Mouse (Mus musculus) liver, embryonic 14 days (tissue): ENCODE measurements around the gene Cntfr. TPM values are rescaled to one million over a fixed set of nuclear protein-coding genes. Genes with fewer than 3 reads are reported as not detected.

ENCODE experiments used
- polyA plus RNA-seq: library from polyadenylated mRNA; depleted of rRNA; stranded (reverse); fragments of >200 nt; gene quantifications from 2 replicates; pipeline ENCODE4 v1.2.3, GENCODE M21; 2012; rRNA removed

Gene Cntfr
- polyA plus RNA-seq: 0.69 and 0.75 TPM in 2 replicates

GRCm38 (mm10) chr4:41696930-41697841 lies at the start of gene Cntfr:
Gene Cntfr (minus strand): TSS chr4:41697089.

DNA sequence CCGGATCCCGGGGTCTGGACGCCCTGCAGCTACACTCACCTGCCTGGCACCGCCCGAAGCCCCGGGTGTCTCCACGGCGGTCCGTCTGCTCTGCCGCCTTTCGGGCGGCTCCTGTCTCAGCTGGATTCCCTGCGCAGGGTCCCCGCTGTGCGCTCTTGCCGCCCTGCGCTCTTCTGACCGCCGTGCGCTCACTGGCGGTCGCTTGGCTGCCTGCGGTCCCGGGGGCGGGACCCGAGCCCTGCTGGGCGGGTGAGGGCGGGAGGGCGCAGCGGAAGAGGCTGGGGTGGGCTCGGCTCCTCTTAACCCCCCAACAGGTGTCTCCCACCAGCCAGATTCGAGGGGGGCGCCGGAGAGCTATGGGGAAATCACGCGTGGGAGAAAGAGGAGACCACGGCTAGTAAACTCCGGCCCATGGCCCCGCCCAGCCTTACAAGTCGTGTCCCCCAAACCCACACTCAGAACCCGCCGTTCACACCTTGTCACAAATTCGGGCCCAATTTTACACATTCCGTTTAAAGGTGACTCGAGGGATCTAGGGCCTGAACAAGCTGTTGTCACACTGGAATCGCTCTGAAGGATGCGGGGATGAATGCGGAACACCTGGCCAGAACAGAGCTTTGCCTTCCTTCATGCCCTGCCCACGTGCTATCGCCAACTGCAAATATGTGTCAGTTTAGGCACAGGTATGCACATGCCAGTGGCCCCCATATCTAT lies 34.3 kb upstream of the Cntfr start, which contains the start of gene Arid3c:
Arid3c (minus strand) TSS at position 91 of the 714 bp plus-strand sequence.

DNA sequence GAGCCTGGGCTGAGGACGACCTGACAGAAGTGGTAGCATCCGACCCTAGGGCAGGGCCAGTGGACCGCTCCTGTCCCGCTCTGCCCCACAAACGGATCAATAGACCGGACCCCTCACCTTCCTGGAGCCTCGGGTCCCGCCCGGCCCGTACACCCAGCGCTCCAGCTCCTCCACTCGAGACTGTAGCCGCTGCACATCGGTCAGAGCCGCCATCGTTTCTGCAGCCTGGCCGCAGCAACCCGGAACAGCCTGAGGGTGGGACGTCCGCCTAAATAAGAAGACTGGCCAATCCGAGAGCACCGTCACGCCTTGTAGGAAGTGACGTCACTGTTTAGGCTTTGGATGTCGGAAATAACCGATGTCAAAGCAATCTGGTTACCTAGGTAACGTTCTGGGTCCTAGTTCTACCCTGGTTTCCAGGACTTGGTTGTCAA lies 26.0 kb upstream of the Cntfr start, which contains the start of gene Dctn3:
Dctn3 (minus strand) TSS at position 253 of the 434 bp plus-strand sequence.

DNA sequence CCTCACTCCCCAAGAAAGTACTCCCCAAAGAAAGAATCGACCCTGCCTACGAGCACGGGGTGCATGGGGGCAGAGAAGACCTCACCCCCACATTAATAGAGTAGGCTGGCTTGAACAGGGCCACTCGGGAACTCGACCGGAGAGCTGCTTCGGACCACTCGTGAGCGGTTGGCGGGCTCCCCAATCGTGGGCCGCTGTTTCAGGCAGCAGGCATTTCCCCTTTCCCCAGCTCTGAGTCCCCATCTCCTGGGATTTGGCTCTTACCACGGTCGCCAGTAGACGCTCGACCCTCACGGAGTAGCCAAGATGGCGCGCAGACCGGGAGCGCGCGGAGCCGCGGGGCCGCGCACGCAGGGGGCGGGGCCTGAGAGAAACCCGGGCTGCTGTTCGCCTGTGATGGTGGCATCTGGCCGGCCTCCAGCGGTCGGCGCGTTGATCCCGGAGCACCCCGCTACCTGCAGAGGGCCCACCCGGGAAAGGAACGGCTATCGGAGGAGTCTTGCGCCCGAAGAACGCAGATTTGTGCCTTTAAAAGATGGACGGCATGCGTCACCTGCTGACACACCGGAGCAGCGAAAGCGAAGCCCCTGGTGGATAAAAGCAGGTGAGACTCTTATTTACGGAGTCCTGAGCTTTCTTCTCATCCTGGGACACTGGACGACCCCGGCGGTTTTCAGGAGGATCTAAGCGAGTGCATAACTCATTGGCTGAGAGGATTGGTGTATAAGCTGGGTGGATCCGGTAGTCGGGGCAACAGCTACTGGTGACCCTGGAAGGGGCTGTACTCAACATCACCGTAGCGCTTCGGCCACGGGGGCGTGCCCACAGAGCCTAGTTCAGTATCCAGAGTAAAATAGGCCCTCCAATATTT lies 16.5 kb upstream of the Cntfr start, which contains the start of gene Rpp25l:
Rpp25l (minus strand) TSS at position 338 of the 871 bp plus-strand sequence.

GRCm38 (mm10) chr4:41699783-41700182 lies 2.9 kb upstream of the Cntfr start, which contains the start of gene Il11ra1:
Gene Il11ra1 (plus strand): TSS chr4:41699989.

DNA sequence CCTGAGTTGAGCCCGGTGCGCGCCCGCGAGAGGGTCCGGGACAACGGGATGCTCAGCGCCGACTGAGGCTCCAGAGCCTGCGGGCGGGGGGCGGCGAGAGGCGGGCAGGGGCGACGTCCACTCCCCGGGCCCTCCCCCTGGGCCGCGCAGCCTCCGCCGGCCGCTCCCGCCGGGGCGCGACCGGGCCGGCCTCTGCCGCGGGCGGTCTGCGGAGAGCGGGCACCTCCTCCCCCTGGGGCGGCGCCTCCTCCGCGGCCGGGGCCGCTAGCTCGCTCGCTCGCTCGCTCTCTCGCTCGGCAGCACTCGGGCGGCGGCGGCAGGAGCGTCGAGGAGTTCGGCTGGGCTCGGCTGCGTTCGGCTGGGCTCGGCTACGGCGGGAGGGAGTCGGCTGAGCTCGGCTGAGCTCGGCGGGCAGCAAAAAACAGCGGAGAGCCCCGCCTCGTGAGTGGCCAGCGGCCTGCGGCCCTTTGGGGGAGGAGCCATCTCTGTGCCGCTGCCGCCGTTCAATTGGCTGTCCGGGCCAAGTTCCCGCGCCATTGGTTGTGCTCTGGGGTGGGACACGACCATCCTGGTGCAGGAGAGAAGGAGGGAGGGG lies 56.9 kb downstream of the Cntfr start, which contains the start of gene Enho:
Enho (minus strand) TSS at position 412 of the 595 bp plus-strand sequence.

Other genes starting within 250 kb of the Cntfr start
- 3.6 and 4.6 TPM in 2 replicates for gene Kif24, start 232.2 kb downstream of the Cntfr start, polyA plus RNA-seq
- 14.3 and 14.6 TPM in 2 replicates for gene Nudt2, start 231.9 kb downstream of the Cntfr start, polyA plus RNA-seq
- 0.50 and 0.59 TPM in 2 replicates for gene AI464131, start 194.0 kb downstream of the Cntfr start, polyA plus RNA-seq
- not detected in 2 replicates for gene 1110017D15Rik, start 179.8 kb downstream of the Cntfr start, polyA plus RNA-seq
- 1.6 and 1.8 TPM in 2 replicates for gene Fam219a, start 127.6 kb downstream of the Cntfr start, polyA plus RNA-seq
- gene Dnaic1, start 127.3 kb downstream of the Cntfr start, polyA plus RNA-seq: 1.3 and 1.6 TPM in 2 replicates
- 1.1 and 1.3 TPM in 2 replicates for gene Enho, start 56.8 kb downstream of the Cntfr start, polyA plus RNA-seq
- gene Il11ra1, start 2.9 kb upstream of the Cntfr start, polyA plus RNA-seq: 13.2 and 13.6 TPM in 2 replicates
- gene Rpp25l, start 16.4 kb upstream of the Cntfr start, polyA plus RNA-seq: 22.3 and 26.0 TPM in 2 replicates
- gene Dctn3, start 26.1 kb upstream of the Cntfr start, polyA plus RNA-seq: 37.2 and 43.0 TPM in 2 replicates
- not detected in 2 replicates for gene Arid3c, start 34.1 kb upstream of the Cntfr start, polyA plus RNA-seq
- gene Galt, start 58.1 kb upstream of the Cntfr start, polyA plus RNA-seq: 21.6 and 24.6 TPM in 2 replicates
- gene Sigmar1, start 59.1 kb upstream of the Cntfr start, polyA plus RNA-seq: 22.4 and 26.2 TPM in 2 replicates
- gene Ccl27a, start 77.2 kb upstream of the Cntfr start, polyA plus RNA-seq: 8.5 and 9.4 TPM in 2 replicates
- gene Gm21541, start 206.5 kb upstream of the Cntfr start, polyA plus RNA-seq: not detected in 2 replicates
- 0.15 and 0.16 TPM in 2 replicates for gene Gm20878, start 244.5 kb upstream of the Cntfr start, polyA plus RNA-seq